Mouse (Mus musculus) small intestine, adult 2 months (tissue): Measurements from ENCODE around the gene Gng7. TPM values are rescaled to one million over a fixed set of nuclear protein-coding genes. Genes with fewer than 3 reads are reported as not detected.
"Not testable (repeated sequence)": the region's sequence is repeated elsewhere in the genome, so short reads cannot be mapped to it uniquely, and the experiment has no call there.

Source experiments
- H3K27ac ChIP-seq: fragments of 200-500 bp; 2 replicates; pipeline ENCODE4 v1.5.1; 2012; ENCODE audit warnings: low read depth, low read length, control low read depth, inconsistent platforms; ENCODE audit not compliant: insufficient read depth
- H3K27me3 ChIP-seq: fragments of 200-500 bp; 2 replicates; pipeline ENCODE4 v1.6.1; 2012; ENCODE audit warnings: mild to moderate bottlenecking, moderate library complexity, low read length, inconsistent platforms; ENCODE audit not compliant: control insufficient read depth, insufficient read depth
- H3K36me3 ChIP-seq: fragments of 200-500 bp; 2 replicates; pipeline ENCODE4 v1.6.1; 2012; ENCODE audit warnings: mild to moderate bottlenecking, low read length, control low read depth, inconsistent platforms; ENCODE audit not compliant: control insufficient read depth, insufficient read depth
- H3K4me1 ChIP-seq: fragments of 200-500 bp; 2 replicates; pipeline ENCODE4 v1.6.1; 2012; ENCODE audit warnings: low read length, inconsistent platforms, mixed read lengths; ENCODE audit not compliant: control insufficient read depth, insufficient read depth, insufficient read length
- H3K4me3 ChIP-seq: fragments of 200-500 bp; 2 replicates; pipeline ENCODE4 v1.5.1; 2012; ENCODE audit warnings: low read depth, mild to moderate bottlenecking, control low read depth, inconsistent platforms, low read length, moderate library complexity
- CTCF ChIP-seq: fragments of 200-500 bp; IDR thresholded peaks from 2 replicates; pipeline ENCODE4 v1.5.1; 2012; ENCODE audit warnings: low read depth, mild to moderate bottlenecking, control low read depth, inconsistent platforms, low read length, moderate library complexity, mixed read lengths; ENCODE audit not compliant: insufficient replicate concordance, insufficient read length; ENCODE audit errors: extremely low read depth
- POLR2A ChIP-seq: fragments of 200-500 bp; IDR thresholded peaks from 2 replicates; pipeline ENCODE4 v1.6.1; 2012; ENCODE audit warnings: low read depth, mild to moderate bottlenecking, control low read depth, inconsistent platforms, low read length, moderate library complexity
- WGBS: fragments of 180-500 bp; shearing (Covaris S2); methylation state at CpG from one replicate; pipeline ENCODE4 v1.1.7; 2018; 5-methylcytosine and 5-hydroxymethylcytosine counted together
- polyA plus RNA-seq: library from polyadenylated mRNA; depleted of rRNA; stranded (reverse); fragments of >200 nt; gene quantifications from 2 replicates; pipeline ENCODE4 v1.2.3, GENCODE M21; 2012

Gng7 gene
- polyA plus RNA-seq, 1 experiment = 0.44 TPM

GRCm38 (mm10) chr10:81055169-81055568, 40.4 kb upstream of the Gng7 start:
- Histone ChIP-seq H3K4me3 (no peak overlapping the region), H3K27me3 (no peaks in the 10 kb centered on the region), H3K27ac (no peak overlapping the region), H3K36me3 (peaks cover 20% of the 10 kb centered on the region), H3K4me1 (peaks cover 6% of the 10 kb centered on the region)
- WGBS = 82% methylated on average over 6 of the region's 6 CpGs
- TF ChIP-seq POLR2A = no peak
- no peak for TF ChIP-seq CTCF

GRCm38 (mm10) chr10:81052577-81052976, 37.8 kb upstream of the Gng7 start:
- Histone ChIP-seq H3K36me3 (peaks cover 46% of the 10 kb centered on the region), H3K27ac (no peak overlapping the region), H3K27me3 (no peaks in the 10 kb centered on the region), H3K4me1 (no peaks in the 10 kb centered on the region; the same call in 1 of the 2 replicates), H3K4me3 (no peak overlapping the region)
- TF ChIP-seq POLR2A (no peak), CTCF (no peak)
- 85% methylated on average over 5 of the region's 5 CpGs for WGBS

- H3K4me3 ChIP-seq = no peak overlapping the region
- no peak overlapping the region for H3K27ac ChIP-seq
- no peak for TF ChIP-seq CTCF
- 92% methylated on average over 6 of the region's 6 CpGs for WGBS
- H3K27me3 ChIP-seq = no peaks in the 10 kb centered on the region
- peaks cover 56% of the 10 kb centered on the region for H3K36me3 ChIP-seq
- no peaks in the 10 kb centered on the region for H3K4me1 ChIP-seq
Observed at GRCm38 (mm10) chr10:81051133-81051532, 36.4 kb upstream of the Gng7 start.

- H3K4me3 ChIP-seq = no peak overlapping the region
Observed at GRCm38 (mm10) chr10:81050645-81051044, 35.9 kb upstream of the Gng7 start.

GRCm38 (mm10) chr10:81045246-81045645, 30.5 kb upstream of the Gng7 start:
- H3K36me3 ChIP-seq = peaks cover 59% of the 10 kb centered on the region
- not testable (repeated sequence) for H3K27me3 ChIP-seq, H3K27ac ChIP-seq, H3K4me3 ChIP-seq, H3K4me1 ChIP-seq
- WGBS = 86% methylated on average over 14 of the region's 14 CpGs

More at GRCm38 (mm10) chr10:81050645-81051044, 35.9 kb upstream of the Gng7 start:
- TF ChIP-seq POLR2A (no peak), CTCF (peak; percentile 45; the same call in 1 of the 2 replicates)
- 92% methylated on average over 4 of the region's 4 CpGs for WGBS
- H3K27me3 ChIP-seq = no peaks in the 10 kb centered on the region
- H3K27ac ChIP-seq = no peak overlapping the region
- H3K4me1 ChIP-seq = no peaks in the 10 kb centered on the region
- peaks cover 60% of the 10 kb centered on the region for H3K36me3 ChIP-seq

- peak; percentile 81; the same call in 1 of the 2 replicates for TF ChIP-seq CTCF
- no peak for TF ChIP-seq POLR2A
- Histone ChIP-seq H3K4me3 (no peak overlapping the region), H3K27me3 (no peaks in the 10 kb centered on the region), H3K4me1 (peaks cover 3% of the 10 kb centered on the region; the same call in 1 of the 2 replicates), H3K36me3 (peaks cover 27% of the 10 kb centered on the region), H3K27ac (no peak overlapping the region)
- WGBS = 27% methylated on average over 13 of the region's 13 CpGs
Observed at GRCm38 (mm10) chr10:81041458-81042175, 26.9 kb upstream of the Gng7 start.

- H3K27ac ChIP-seq = no peak within 1 kb of the TSS
- WGBS = under 1% methylated on average over 35 of the region's 35 CpGs
Observed at GRCm38 (mm10) chr10:81036988-81037580, 22.3 kb upstream of the Gng7 start, which contains the start of gene Slc39a3. TSS of gene Slc39a3 (minus strand) at chr10:81037426.

More at GRCm38 (mm10) chr10:81036988-81037580, 22.3 kb upstream of the Gng7 start, which contains the start of gene Slc39a3:
- peaks cover 3% of the 10 kb centered on the region; the same call in 1 of the 2 replicates for H3K4me1 ChIP-seq
- TF ChIP-seq CTCF (no peak), POLR2A (peak; percentile 41; the same call in 1 of the 2 replicates)
- no peaks in the 10 kb centered on the region for H3K27me3 ChIP-seq
- H3K36me3 ChIP-seq = peaks cover 4% of the 10 kb centered on the region; the same call in 1 of the 2 replicates
- H3K4me3 ChIP-seq = peak within 1 kb of the TSS; percentile 88
